Mouse (Mus musculus): ENCODE results near the gene Bola2. TPM values are rescaled to one million over a fixed set of nuclear protein-coding genes. Genes with fewer than 3 reads are reported as not detected.

Bola2 gene
- 10 to 100 TPM; 43.0 to 49.7 TPM for total RNA-seq (2021)

DNA sequence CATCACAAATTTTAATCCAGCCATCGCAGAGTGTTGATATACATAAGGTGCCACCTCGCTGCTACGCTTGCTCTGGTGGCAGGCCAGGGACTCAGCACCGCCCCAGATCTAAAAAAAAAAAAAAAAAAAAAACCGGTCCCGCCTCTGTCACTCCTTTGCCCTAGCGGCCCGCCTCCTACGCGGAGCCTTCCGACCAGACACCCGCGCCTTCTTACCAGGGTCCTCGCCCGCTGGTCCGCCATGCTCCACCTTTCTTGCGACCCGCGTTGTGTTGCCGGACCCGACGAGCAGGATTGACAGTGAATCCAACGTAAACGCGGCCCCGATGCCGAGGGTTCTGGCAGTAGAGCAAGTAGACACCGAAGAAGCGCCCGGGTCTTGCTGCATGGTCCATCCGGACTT lies at the start of gene Bola2:
TSS of gene Bola2 (plus strand) at position 192 of the 402 bp plus-strand sequence.
- peak; percentile 51 for DNase-seq (ENCODE audit: low spot score)
- intact Hi-C loops (cut with DNase I) = no loop called here

DNA sequence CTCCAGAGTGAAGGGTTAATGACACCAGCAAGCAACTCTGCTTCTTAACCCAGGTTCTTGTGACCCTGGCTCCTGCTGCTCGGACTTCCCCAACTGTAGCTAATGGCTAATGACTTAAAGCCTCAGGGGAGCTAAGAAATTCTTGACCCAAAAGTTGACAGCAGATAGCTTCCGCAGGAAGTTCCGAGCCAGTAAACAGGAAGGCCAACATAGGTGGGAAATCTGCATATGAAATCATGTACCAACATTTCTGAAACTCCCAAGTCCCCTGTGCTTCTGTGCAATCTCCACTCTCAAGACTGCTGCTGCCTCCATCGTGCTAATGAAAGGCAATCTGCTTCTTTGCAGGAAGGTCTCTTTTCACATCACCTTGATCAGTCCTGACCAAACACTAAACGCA lies 49.5 kb upstream of the Bola2 start:
- intact Hi-C loops (cut with DNase I) = no loop called here
- no peak for DNase-seq (ENCODE audit: low spot score)

DNA sequence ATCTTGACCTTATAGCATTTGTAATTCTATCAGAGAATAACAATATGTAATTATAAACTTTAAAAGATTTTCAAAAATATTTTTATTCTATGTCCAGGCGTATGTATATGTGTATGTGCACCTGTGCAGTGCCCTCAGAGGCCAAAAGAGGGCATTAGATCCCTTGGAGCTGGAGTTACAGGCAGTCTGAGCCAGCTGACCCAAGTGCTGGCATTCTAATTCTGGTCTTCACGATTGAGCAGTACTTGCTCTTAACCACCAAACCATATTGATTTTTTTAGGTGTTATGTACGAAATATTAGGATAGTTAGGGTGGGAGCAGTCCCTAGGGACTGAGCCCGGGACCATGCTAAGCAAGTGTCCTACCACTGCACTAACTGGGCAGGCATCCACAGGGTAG lies 46.7 kb upstream of the Bola2 start:
- intact Hi-C loops (cut with DNase I) = no loop called here
- DNase-seq (ENCODE audit: low spot score) = no peak

DNA sequence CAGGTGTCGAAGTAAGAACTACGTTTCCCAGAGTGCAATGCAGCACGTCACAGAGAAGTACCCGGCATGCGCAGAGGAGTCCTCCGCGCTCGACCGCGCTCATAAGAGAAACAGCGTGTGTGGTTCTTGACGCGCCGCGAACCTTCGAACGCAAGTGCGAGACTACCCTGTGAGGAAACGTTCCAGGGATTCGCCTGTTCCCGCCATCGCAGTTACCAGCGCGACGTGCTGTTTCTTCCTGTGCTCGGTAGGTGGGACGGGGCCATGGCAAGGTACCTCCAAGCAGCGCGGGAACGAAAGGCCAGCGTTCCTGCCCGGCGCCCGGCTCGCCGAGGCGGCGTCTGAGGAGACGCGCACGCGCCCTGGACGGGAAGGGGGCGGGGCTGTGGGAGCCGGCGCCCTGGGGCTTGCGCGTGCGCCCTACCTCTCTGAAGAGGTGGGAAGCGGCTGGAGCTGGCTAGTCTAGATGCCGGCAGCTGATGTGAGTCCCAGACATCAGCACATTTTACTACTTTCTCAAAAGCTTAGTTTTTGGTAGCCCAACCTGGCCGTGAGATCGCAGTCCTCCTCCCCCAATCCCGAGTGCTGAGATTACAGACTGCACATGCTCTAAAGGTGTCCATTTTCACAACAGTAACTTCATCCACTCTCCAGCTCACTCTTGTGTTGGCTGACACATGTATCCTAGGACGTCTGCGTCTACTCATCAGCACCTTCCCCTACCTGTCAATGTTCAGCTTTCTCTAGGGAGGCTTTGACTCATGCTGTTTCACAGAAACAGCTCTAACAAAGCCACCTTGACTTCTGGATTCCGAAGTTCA lies 45.8 kb upstream of the Bola2 start, which contains the start of gene Sgf29:
TSS of gene Sgf29 (plus strand) at position 79 of the 821 bp plus-strand sequence.
- intact Hi-C loops (cut with DNase I) = no loop called here
- DNase-seq (ENCODE audit: low spot score) = peak; percentile 86

DNA sequence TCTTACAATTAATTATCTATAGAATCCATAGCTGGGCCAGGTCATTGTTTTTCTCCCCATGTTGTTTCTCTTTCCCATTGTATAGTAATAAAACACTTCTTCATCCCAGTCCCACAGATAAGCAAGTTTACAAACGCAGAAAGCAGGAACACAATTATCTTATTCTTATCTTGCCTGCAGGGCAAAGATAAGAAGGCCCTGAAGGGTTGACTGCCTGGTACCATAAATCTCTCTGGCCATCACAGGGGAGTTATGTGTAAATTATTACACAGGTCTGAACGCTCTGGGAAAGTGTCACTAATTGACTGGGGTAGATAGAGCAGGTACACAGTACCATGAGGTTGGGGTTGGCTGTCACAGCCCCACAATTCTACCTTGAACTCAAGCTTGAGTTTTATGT lies 44.3 kb upstream of the Bola2 start:
- intact Hi-C loops (cut with DNase I) = no loop called here
- no peak for DNase-seq (ENCODE audit: low spot score)

DNA sequence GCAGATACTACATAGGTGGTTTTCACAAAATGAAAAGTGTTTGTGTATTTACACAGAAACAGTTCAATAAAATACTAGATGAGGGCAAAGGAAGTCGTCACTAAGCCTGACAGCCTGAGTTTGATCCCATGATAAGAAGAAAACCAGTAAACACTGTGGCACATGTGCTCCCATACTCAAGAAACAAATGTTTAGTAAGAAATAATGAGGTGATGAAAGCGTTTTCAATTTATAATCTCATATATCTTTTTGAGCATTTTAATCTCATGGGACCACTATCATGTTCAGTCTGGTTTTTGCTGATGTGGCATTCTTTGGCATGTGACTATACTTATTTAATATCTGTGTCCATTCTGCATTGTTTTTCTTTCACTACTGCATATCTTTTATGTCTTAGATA lies 41.2 kb upstream of the Bola2 start:
- no peak for DNase-seq (ENCODE audit: low spot score)
- intact Hi-C loops (cut with DNase I) = no loop called here

DNA sequence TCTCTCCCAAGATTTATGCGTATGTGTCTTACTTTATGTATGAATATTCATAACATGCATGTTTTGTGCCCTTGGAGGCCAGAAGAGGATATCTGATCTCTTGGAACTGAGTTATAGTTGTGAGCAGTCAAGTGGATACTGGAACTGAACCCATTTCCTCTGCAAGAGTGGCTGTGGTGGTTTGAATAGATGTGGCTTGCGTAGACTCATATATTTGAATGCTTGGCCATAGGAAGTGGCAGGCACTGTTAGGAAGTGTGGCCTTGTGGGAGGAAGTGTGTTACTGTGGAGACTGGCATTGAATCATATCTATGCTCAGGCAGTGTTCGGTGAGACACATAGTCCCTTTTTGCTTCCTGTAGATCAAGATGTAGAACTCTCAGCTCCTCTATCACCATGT lies 39.5 kb upstream of the Bola2 start:
- no peak for DNase-seq (ENCODE audit: low spot score)
- intact Hi-C loops (cut with DNase I) = no loop called here

DNA sequence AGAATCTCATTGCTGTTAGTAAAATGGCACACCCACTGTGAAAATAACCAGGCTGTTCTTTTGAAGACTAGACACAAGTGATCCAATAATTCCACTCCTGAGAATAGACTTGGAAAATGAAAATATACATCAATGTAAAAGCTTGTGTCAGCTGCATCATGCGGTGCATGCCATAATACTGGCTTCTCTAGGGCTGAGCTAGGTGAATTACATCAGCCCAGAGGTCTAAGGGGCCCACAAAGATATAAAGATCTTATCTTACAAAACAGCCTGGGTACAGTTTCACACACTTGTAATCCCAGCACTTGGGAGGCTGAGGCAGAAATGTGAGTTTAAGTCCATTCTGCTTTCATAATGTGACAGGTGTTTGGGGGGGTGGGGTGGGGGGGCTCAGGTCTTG lies 37.7 kb upstream of the Bola2 start:
- intact Hi-C loops (cut with DNase I) = no loop called here
- no peak for DNase-seq (ENCODE audit: low spot score)

DNA sequence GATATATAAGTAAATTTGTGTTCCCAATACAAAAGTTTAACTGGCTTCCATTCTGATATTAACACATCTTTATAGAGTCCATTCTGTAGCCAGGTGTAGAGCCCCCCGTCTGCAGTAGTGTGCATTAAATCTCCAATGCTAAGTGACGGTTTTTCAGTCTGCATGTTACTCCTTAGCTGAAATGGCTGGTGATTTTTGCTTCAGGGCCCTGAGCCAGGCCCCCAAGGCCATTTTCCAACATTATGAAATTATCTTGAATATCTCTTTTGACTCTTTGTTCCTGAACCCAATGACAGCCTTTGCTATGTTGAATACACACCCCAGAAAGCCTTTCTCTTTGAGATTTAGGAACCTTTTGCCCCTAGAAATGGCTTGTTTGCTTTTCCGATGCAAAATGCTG lies 35.4 kb upstream of the Bola2 start:
- intact Hi-C loops (cut with DNase I) = no loop called here
- DNase-seq (ENCODE audit: low spot score) = no peak

DNA sequence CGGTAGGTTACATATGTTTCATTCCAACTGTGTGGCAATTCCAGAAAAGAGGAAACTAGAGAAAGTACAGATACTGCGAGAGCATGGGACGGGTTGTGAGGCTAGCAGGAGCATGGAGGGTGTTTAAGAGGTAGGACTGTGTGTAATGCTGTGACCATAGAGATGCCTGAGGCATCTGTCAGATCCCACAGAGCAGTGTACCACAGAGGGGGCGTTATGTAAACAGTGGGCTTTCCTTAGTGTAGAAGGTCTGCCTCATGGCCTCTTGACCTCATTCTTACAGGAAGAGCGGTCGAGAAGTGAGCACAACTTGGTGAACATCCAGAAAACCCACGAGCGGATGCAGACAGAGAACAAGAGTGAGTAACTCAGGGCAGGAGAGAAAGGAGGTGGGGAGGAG lies 31.6 kb upstream of the Bola2 start:
- intact Hi-C loops (cut with DNase I) = no loop called here
- DNase-seq (ENCODE audit: low spot score) = no peak

DNA sequence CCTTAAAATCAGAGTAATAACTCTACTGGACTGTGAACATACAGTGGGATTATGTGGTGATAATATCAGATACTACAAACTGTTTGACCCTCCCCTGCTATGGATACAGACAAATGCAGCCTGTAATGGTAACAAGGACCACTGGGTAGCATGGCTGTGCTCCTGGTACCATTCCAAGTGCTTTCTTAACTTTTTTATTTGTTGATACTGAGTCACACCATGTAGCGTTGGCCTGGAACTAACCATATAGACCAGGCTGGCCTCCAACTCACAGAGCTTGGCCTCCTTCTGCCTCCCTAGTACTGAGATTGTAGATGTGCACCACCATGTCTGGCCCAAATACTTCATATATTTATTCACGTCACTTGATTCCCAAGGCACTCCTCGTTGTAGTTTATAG lies 29.9 kb upstream of the Bola2 start:
- DNase-seq (ENCODE audit: low spot score) = no peak
- intact Hi-C loops (cut with DNase I) = no loop called here

DNA sequence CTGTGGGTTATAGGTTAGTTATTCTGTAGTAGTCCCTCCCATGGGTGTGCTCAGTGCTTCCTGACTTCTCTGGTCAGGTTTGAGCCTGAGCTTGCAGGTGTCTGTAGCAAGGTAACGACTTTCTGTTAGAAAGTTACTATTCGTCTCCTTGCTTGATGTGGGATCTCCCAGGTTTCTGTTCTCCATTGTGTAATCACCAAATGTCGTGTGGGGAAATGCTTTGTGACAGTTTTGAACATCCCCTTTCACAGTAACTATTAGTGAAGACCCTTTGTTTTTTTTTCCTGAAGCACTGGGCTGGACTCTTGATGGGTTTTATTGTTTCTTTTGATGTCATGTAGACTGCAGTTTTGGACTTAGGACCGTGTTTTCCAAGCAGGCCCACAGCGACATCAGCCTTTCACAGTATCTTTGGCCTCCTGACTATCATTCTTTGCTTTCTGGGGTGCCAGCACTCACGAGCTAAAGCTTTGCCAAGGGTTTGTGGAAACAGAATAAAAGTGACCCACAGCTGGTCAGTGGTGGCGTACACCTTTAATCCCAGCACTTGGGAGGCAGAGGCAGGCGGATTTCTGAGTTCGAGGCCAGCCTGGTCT lies 27.6 kb upstream of the Bola2 start:
- no peak for DNase-seq (ENCODE audit: low spot score)
- intact Hi-C loops (cut with DNase I) = no loop called here

DNA sequence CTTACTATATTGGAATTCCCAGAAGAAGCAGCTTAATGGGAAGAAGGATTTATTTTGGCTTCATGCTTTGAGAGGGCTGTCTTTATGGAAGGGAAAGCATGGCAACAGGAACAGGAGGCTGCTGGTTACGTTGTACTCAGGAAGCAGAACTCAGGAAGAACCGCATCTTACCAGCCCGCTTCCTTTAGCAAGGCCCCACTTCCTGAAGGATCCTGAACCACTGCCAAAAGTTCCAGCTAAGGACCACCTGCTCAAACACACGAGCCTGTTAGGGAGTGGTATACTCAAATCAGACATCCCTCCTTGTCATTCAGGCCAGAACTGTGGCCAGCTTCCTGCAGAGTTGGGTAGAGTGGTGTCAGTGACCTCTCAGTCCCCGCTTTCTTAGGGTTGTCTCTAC lies 26.7 kb upstream of the Bola2 start:
- intact Hi-C loops (cut with DNase I) = no loop called here
- no peak for DNase-seq (ENCODE audit: low spot score)

DNA sequence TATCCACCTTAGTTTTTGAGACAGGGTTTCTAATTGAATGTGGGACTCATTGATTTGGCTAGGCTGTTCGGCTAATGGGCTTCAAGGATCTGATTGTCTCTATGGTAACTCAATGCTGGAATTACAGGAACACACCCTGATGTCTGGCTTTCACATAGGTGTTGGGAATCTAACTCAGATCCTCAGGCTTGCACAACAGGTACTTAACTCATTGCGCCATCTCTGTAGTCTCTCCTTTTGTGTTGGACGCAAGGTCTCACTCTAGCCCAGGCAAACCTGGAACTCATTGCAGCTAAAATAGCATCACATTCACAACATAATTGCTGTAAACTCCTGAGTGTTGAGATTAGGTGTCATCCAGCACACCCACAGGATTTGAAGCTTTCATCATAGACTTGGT lies 25.0 kb upstream of the Bola2 start:
- intact Hi-C loops (cut with DNase I) = no loop called here
- no peak for DNase-seq (ENCODE audit: low spot score)

DNA sequence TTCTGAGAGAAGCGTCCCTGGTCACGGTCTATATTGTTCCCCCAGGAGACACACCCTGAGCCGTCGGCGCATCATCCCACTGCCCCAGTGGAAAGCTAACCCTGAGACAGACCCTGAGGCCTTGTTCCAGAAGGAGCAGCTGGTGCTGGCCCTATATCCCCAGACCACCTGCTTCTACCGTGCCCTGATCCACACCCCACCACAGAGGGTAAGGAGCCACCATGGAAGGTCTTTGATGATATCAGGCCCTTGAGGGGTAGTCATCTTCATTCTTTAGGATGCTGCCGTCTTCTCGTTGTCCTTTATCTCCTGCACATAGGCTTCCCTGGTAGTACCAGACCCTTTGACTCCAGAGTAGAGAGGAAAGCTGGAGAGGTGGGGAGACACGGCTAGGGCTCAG lies 23.1 kb upstream of the Bola2 start:
- intact Hi-C loops (cut with DNase I) = no loop called here
- no peak for DNase-seq (ENCODE audit: low spot score)

DNA sequence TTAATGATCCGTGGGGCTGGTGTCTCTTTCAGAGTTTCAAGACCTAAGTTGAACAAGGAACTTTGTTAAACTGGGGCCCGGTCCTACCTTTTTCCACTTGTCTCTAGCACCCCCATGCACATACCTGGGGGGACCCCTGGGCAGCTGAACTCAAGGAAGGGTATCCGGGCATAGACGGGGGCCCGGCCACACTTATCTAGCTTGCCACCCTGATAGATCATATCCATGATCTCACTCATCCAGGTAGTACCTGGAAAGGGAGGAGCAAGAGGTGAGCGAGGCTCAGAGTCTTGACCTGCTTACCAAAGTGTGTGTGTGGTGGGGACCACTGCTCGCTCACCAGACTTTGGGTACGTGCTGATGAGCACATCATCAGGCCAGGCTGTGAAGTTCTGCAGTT lies 20.1 kb upstream of the Bola2 start:
- intact Hi-C loops (cut with DNase I) = no loop called here
- no peak for DNase-seq (ENCODE audit: low spot score)

DNA sequence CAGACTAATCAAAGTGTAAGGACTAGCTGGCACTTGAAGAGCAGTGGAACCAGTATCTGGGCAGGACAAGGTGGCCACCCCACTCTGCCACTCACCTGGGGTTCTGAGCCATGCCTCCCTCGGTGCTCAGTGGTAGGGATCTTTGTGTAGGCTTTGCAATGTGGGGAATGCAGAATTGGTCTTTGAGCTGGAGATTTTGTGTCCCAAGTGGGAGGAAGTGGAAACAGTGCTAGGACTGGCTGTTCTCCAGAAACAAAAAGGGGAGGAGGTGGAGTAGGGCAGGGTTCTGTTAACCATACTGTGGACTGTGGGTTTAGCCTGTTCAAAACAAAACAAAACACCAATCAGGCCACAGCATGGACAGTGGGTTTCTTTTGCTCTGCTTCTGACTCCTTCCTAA lies 19.0 kb upstream of the Bola2 start, which contains the start of gene Sult1a1:
TSS of gene Sult1a1 (minus strand) at position 226 of the 400 bp plus-strand sequence.
- intact Hi-C loops (cut with DNase I) = loop anchor here (2.0 kb wide), 1 partner anchor 17 kb away; no protein-coding TSS in a partner anchor
- peak; percentile 70 for DNase-seq (ENCODE audit: low spot score)

DNA sequence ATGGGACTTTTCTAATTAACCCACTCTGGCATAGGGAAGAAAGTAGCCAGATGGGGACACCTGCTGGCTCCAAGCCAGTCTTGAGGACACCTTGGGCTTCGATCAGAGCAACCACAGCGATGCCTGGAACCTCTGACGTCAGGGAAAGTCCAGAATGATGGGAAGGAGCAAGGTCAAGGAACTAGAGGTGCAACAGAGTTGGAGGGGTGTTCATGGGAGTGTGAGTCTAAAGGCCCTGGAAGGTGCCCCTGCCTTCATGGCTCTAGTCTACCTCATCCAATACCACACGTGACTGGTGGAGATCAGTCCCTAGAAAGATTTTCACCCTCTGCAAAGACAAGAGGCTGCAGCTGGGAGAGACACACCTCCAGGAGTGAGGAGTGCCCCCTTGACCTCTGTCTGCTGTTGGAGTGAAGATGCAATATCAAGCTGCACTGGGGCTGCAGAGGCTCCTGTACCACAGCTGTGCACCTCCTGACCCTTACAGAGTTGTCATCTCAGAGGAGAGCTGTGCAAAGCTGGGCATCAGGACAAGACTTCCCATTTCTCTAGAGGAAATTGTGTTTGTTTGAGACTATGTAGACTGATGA lies 18.5 kb upstream of the Bola2 start:
- intact Hi-C loops (cut with DNase I) = loop anchor here (2.0 kb wide), 1 partner anchor 16 kb away; no protein-coding TSS in a partner anchor
- no peak for DNase-seq (ENCODE audit: low spot score)

DNA sequence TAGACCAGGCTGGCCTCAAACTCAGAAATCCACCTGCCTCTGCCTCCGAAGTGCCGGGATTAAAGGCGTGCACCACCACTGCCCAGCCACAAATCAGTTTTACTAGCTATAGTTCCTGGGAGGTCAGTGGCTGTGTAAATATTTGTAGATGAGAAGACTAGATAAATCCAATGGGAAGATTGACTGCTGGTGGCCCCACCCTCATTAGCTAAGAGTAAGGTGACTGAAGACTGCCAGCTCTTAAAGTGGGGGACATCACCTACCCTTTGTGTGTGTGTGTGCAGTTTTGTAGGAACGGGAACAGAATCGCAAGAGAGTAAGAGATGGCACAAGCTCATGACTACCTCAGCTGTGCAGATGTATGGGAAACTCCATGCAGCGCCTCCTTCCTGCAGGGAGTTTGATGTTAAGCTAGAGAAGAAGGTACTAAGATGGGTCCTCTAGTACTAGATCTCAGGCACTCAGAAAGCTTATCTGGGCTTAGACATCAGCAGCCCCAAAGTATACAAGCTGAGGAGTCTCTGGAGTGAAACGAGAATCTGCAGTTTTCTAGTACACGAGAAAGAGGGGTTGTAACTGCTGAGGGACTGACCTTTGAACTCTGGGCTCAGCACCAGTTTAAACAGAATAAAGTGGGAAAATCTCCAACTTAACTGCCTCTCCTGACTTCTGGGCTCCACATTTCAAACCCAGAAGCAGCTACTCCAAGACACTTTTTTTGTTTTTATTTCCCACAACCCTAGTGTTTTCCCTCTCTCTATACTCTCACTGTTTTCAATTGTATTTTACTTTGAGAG lies 16.5 kb upstream of the Bola2 start:
- intact Hi-C loops (cut with DNase I) = no loop called here

DNA sequence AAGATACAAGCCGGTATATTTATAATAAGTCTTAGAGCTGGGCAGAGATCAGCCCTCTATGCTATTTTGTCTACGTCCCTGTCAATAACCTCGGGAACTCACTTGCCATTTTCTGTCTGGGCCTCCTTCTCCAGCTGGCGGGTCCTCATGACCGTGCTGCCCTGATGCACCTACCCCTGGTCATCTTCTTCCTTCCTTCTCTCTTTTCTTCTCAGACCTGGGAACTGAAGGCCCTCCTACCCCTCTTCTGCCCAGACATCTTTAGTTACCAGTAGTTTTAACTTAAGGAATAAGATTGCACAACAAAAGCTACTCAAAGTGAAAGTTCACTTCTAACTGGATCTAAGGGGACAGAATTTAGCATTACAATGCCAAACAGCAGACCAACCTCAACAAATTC lies 15.5 kb upstream of the Bola2 start:
- DNase-seq (ENCODE audit: low spot score) = no peak
- intact Hi-C loops (cut with DNase I) = no loop called here

More for the DNA sequence above, 16.5 kb upstream of the Bola2 start:
- no peak for DNase-seq (ENCODE audit: low spot score)
